10 mouse cellular contexts compared by ENCODE assay signal in genomic region chr7:122477566-122478564, GRCm38 (mm10).
DNase-seq lines count a peak whose midpoint lies in the region; ATAC-seq lines count a peak whose summit lies in the region.
"Had no signal": no experiment of that assay in that cellular context is flagged by ENCODE, and none has a peak within 500 bp of the region (broad histone marks: within the 10 kb centered on the region; RNA-seq: fewer than 3 reads in every experiment).

No protein-coding gene starts in this region.

- no peak overlapping the region for H3K4me3 ChIP-seq in forebrain, embryonic 11.5 days (ENCODE audit: low read depth, low read length)
- H3K4me3 ChIP-seq: lung, embryonic 15.5 days had no signal

- DNase-seq in right cerebral cortex, adult 18-20 months: peak; percentile 45
- no peak for DNase-seq in right cerebral cortex, postnatal 14 days
- peak; percentile 71 for DNase-seq in forebrain, embryonic 11.5 days (ENCODE audit: low spot score)
- peak; percentile 42 for DNase-seq in mesoderm, embryonic 11.5 days (ENCODE audit: low read depth, low spot score)
- peak; percentile 55 for DNase-seq in telencephalon, adult 2 months (ENCODE audit: low read depth, low spot score)
- DNase-seq in B cell, adult 2 months: no peak
- no peak for DNase-seq in thymus, postnatal 10 days (ENCODE audit: low spot score in 2 of 2)
- DNase-seq in yolk sac, embryonic 10.5 days (ENCODE audit: low spot score): no peak
- DNase-seq: kidney, postnatal 25 days had no signal

- WGBS in forebrain, embryonic 11.5 days: 9% methylated on average over 21 of the region's 21 CpGs

- H3K9me3 ChIP-seq in forebrain, embryonic 11.5 days (ENCODE audit: control insufficient read depth, low read length): no peaks in the 10 kb centered on the region; the same call in 1 of the 2 replicates

- peak overlapping the region; percentile 82 for H3K27ac ChIP-seq in forebrain, embryonic 11.5 days (ENCODE audit: low read depth, low read length)
- H3K27ac ChIP-seq: lung, embryonic 15.5 days had no signal

- H3K36me3 ChIP-seq in forebrain, embryonic 11.5 days (ENCODE audit: control insufficient read depth, insufficient read depth, low read length): no peaks in the 10 kb centered on the region
- H3K36me3 ChIP-seq: lung, embryonic 15.5 days had no signal

- peak overlapping the region; percentile 39; the same call in 1 of the 2 replicates for H3K4me2 ChIP-seq in forebrain, embryonic 11.5 days (ENCODE audit: low read depth, low read length, severe bottlenecking)
- H3K4me2 ChIP-seq: lung, embryonic 15.5 days had no signal

- no peaks in the 10 kb centered on the region for H3K27me3 ChIP-seq in forebrain, embryonic 11.5 days (ENCODE audit: control insufficient read depth, insufficient read depth, low read length)
- H3K27me3 ChIP-seq: lung, embryonic 15.5 days had no signal

- peaks cover 16% of the 10 kb centered on the region for H3K4me1 ChIP-seq in forebrain, embryonic 11.5 days (replicated peaks; ENCODE audit: control insufficient read depth, insufficient read depth, low read length)

- peak overlapping the region; percentile 36 for H3K9ac ChIP-seq in forebrain, embryonic 11.5 days (ENCODE audit: low read length)
- H3K9ac ChIP-seq: lung, embryonic 15.5 days had no signal

- peak; percentile 85 for ATAC-seq in forebrain, embryonic 11.5 days (replicated peaks; ENCODE audit: low FRiP score)

Comparison
In these comparisons a context has a peak if more than half of its experiments do, and no peak if none do; other contexts are left out.
1. DNase-seq: peak in right cerebral cortex, adult 18-20 months (single experiment), forebrain, embryonic 11.5 days (single experiment), mesoderm, embryonic 11.5 days (single experiment) and telencephalon, adult 2 months (single experiment); none in right cerebral cortex, postnatal 14 days (single experiment), B cell, adult 2 months (0 of 2), thymus, postnatal 10 days (0 of 2) and yolk sac, embryonic 10.5 days (single experiment).